Mouse (Mus musculus) stomach, embryonic 15.5 days (tissue): Measurements from ENCODE around the gene Fam3c. TPM values are rescaled to one million over a fixed set of nuclear protein-coding genes. Genes with fewer than 3 reads are reported as not detected.
A peak's percentile ranks its signal among the peaks of the same experiment; 100 is the strongest.
"Not testable (repeated sequence)": the region's sequence is repeated elsewhere in the genome, so short reads cannot be mapped to it uniquely, and the experiment has no call there.

ENCODE experiments used
- ATAC-seq: fragments of 200-750 bp; cut with Nextera tagmentation; 2 replicates; pipeline ENCODE4 v1.8.0; 2017; ENCODE audit warnings: low read depth, moderate number of reproducible peaks, moderate TSS enrichment; ENCODE audit not compliant: insufficient read depth, low FRiP score
- H3K27ac ChIP-seq: fragments of 300-500 bp; sonication (generic); 2 replicates; pipeline ENCODE4 v1.5.1; 2015; ENCODE audit warnings: mild to moderate bottlenecking, inconsistent platforms
- H3K27me3 ChIP-seq: fragments of 300-500 bp; sonication (generic); replicated peaks from 2 replicates; pipeline ENCODE4 v1.6.1; 2015; ENCODE audit warnings: inconsistent platforms
- H3K36me3 ChIP-seq: fragments of 300-500 bp; sonication (generic); 2 replicates; pipeline ENCODE4 v1.6.1; 2015; ENCODE audit warnings: inconsistent platforms
- H3K4me1 ChIP-seq: fragments of 300-500 bp; sonication (generic); 2 replicates; pipeline ENCODE4 v1.6.1; 2015; ENCODE audit warnings: inconsistent platforms
- H3K4me2 ChIP-seq: fragments of 300-500 bp; sonication (generic); 2 replicates; pipeline ENCODE4 v1.6.1; 2015; ENCODE audit warnings: mild to moderate bottlenecking, inconsistent platforms
- H3K4me3 ChIP-seq: fragments of 300-500 bp; sonication (generic); replicated peaks from 2 replicates; pipeline ENCODE4 v1.5.1; 2015; ENCODE audit warnings: inconsistent platforms
- H3K9ac ChIP-seq: fragments of 300-500 bp; sonication (generic); 2 replicates; pipeline ENCODE4 v1.6.1; 2015; ENCODE audit warnings: inconsistent platforms
- H3K9me3 ChIP-seq: fragments of 300-500 bp; sonication (generic); 2 replicates; pipeline ENCODE4 v1.6.1; 2016; ENCODE audit warnings: inconsistent platforms
- WGBS: fragments of 180-500 bp; shearing (Covaris S2); methylation state at CpG from one replicate; pipeline ENCODE4 v1.1.7; 2015; 5-methylcytosine and 5-hydroxymethylcytosine counted together
- polyA plus RNA-seq: library from polyadenylated mRNA; unstranded; fragments of >200 nt; fragmentation: Nextera tagmentation; extraction: Ambion mirVana; gene quantifications from 2 replicates; pipeline ENCODE4 v1.2.1, GENCODE M21; 2015

Gene Fam3c
- polyA plus RNA-seq, 1 experiment from 2014 or later: 76.1 TPM

GRCm38 (mm10) chr6:22288737-22289460 lies 67.1 kb downstream of the Fam3c start:
- Histone ChIP-seq H3K9ac (0 out of 2 replicates have a peak overlapping the region, but pooled peaks have one; percentile 4), H3K4me1 (peaks cover 17% of the 10 kb centered on the region), H3K36me3 (no peaks in the 10 kb centered on the region), H3K9me3 (no peaks in the 10 kb centered on the region), H3K27ac (no peak overlapping the region), H3K4me3 (peak overlapping the region; percentile 41), H3K27me3 (peaks cover 8% of the 10 kb centered on the region), H3K4me2 (peak overlapping the region; percentile 91)
- 1% methylated on average over 38 of the region's 38 CpGs for WGBS
- peak; percentile 59; the same call in 1 of the 2 replicates for ATAC-seq

GRCm38 (mm10) chr6:22288004-22288736 lies 67.9 kb downstream of the Fam3c start, which contains the start of gene Wnt16:
Gene Wnt16 (plus strand): TSS chr6:22288227.
- Histone ChIP-seq H3K9me3 (no peaks in the 10 kb centered on the region), H3K36me3 (no peaks in the 10 kb centered on the region), H3K27ac (no peak within 1 kb of the TSS), H3K27me3 (peaks cover 8% of the 10 kb centered on the region), H3K4me3 (peak within 1 kb of the TSS; percentile 41), H3K9ac (0 out of 2 replicates have a peak within 1 kb of the TSS, but pooled peaks have one; percentile 4), H3K4me2 (peak within 1 kb of the TSS; percentile 91), H3K4me1 (peaks cover 17% of the 10 kb centered on the region)
- ATAC-seq: peak; percentile 23; the same call in 1 of the 2 replicates
- 4% methylated on average over 20 of the region's 20 CpGs for WGBS

DNA sequence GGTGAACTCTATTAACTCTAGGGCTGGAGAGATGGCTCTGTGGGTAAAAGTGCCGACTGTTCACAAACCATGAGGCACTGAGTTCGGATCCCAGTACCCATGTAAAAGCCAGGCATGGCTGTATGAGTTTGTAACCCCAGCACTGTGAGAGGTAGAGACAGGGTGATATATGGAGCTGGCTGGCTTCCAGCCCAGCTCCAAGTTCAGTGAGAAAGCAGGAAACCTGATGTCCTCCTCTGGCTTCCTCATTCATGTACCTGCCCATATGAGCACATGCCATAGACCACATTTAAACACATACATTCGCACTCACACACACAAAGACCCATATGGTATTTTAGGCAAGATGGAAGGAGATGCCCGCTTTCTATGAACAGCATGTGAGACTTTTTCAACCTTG lies 73.6 kb downstream of the Fam3c start:
- Histone ChIP-seq H3K9ac (no peak overlapping the region), H3K27ac (no peak overlapping the region), H3K4me1 (peaks cover 7% of the 10 kb centered on the region; the same call in 1 of the 2 replicates), H3K27me3 (no peaks in the 10 kb centered on the region), H3K9me3 (no peaks in the 10 kb centered on the region), H3K4me2 (no peak overlapping the region), H3K36me3 (no peaks in the 10 kb centered on the region), H3K4me3 (no peak overlapping the region)
- 85% methylated on average over 4 of the region's 4 CpGs for WGBS
- no peak for ATAC-seq

GRCm38 (mm10) chr6:22280217-22280861 lies 75.7 kb downstream of the Fam3c start:
- no peak overlapping the region for H3K4me3 ChIP-seq
- H3K9ac ChIP-seq: no peak overlapping the region
- H3K27ac ChIP-seq: peak overlapping the region; percentile 63
- H3K9me3 ChIP-seq: no peaks in the 10 kb centered on the region
- H3K27me3 ChIP-seq: no peaks in the 10 kb centered on the region
- H3K4me2 ChIP-seq: peak overlapping the region; percentile 31; the same call in 1 of the 2 replicates
- peak; percentile 53; the same call in 1 of the 2 replicates for ATAC-seq
- H3K4me1 ChIP-seq: peaks cover 7% of the 10 kb centered on the region; the same call in 1 of the 2 replicates
- 44% methylated on average over 14 of the region's 14 CpGs for WGBS
- H3K36me3 ChIP-seq: no peaks in the 10 kb centered on the region

- Histone ChIP-seq H3K4me3 (no peak overlapping the region), H3K9me3 (no peaks in the 10 kb centered on the region), H3K4me2 (no peak overlapping the region), H3K9ac (no peak overlapping the region), H3K27me3 (no peaks in the 10 kb centered on the region), H3K36me3 (no peaks in the 10 kb centered on the region), H3K4me1 (peaks cover 7% of the 10 kb centered on the region; the same call in 1 of the 2 replicates), H3K27ac (no peak overlapping the region)
- ATAC-seq: no peak
- 84% methylated on average over 3 of the region's 3 CpGs for WGBS
These were observed 78.1 kb downstream of the Fam3c start for GRCm38 (mm10) chr6:22277941-22278340.

GRCm38 (mm10) chr6:22269840-22270521 lies 86.1 kb downstream of the Fam3c start:
- WGBS: 66% methylated on average over 8 of the region's 8 CpGs
- no peak overlapping the region for H3K4me3 ChIP-seq
- no peaks in the 10 kb centered on the region for H3K27me3 ChIP-seq
- H3K4me2 ChIP-seq: no peak overlapping the region
- no peaks in the 10 kb centered on the region for H3K4me1 ChIP-seq
- H3K27ac ChIP-seq: no peak overlapping the region
- H3K9me3 ChIP-seq: no peaks in the 10 kb centered on the region
- ATAC-seq: no peak
- no peaks in the 10 kb centered on the region for H3K36me3 ChIP-seq
- no peak overlapping the region for H3K9ac ChIP-seq

GRCm38 (mm10) chr6:22268677-22269076 lies 87.4 kb downstream of the Fam3c start:
- no peak overlapping the region for H3K4me3 ChIP-seq
- no peaks in the 10 kb centered on the region for H3K4me1 ChIP-seq
- ATAC-seq: no peak
- H3K27me3 ChIP-seq: no peaks in the 10 kb centered on the region
- H3K9me3 ChIP-seq: no peaks in the 10 kb centered on the region
- no peak overlapping the region for H3K4me2 ChIP-seq
- H3K9ac ChIP-seq: no peak overlapping the region
- H3K27ac ChIP-seq: no peak overlapping the region
- no peaks in the 10 kb centered on the region for H3K36me3 ChIP-seq

DNA sequence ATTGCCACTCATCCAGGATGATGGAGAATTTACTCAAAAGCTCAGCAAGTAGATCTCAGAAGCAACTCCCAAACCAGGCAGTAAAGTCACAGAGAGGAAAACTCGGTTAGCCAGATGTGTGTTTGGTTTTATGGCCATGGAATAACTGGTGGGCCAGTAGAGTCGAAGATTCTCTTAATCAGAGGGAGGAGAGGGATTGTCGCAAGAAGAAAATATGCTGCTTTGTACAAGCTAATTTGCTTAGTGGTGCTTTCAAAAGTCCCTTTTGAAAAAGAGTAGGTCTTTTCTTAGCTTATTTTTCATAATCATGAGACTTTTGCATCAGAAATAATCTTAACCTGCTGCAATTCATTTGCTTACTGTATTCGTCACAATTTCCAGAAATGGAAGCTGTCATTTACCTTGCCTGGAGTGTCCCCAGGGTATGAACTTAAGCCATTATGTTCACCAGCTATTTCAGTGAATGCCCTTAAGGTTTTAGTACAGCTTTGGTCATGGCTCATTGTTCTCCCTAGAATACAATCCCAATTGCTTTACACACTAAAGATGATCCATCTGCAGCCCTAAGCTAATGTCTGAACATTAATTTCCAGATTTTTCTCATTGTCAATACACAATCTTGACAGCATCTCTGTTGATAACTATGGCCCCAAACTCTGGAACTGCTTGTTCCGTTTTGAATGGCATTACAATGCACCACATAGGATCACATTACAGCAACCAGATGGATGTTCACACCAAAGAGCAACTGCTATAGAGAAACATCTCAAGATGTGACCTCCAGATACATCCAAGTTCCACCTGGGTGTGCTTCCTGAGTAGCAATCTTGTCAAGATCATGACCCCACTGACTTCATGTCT lies 88.0 kb downstream of the Fam3c start:
- Histone ChIP-seq H3K4me1 (no peaks in the 10 kb centered on the region), H3K9ac (no peak overlapping the region), H3K9me3 (no peaks in the 10 kb centered on the region), H3K36me3 (no peaks in the 10 kb centered on the region), H3K4me3 (no peak overlapping the region), H3K4me2 (no peak overlapping the region), H3K27me3 (no peaks in the 10 kb centered on the region), H3K27ac (no peak overlapping the region)
- WGBS: 76% methylated on average over 5 of the region's 5 CpGs
- ATAC-seq: no peak

- Histone ChIP-seq H3K27me3 (no peaks in the 10 kb centered on the region), H3K27ac (no peak overlapping the region), H3K36me3 (no peaks in the 10 kb centered on the region), H3K4me1 (no peaks in the 10 kb centered on the region), H3K9ac (no peak overlapping the region), H3K4me3 (no peak overlapping the region), H3K9me3 (no peaks in the 10 kb centered on the region), H3K4me2 (no peak overlapping the region)
- no peak for ATAC-seq
- WGBS: 77% methylated on average over 4 of the region's 4 CpGs
These were observed 90.0 kb downstream of the Fam3c start for GRCm38 (mm10) chr6:22266018-22266417.

- not testable (repeated sequence) for H3K9me3 ChIP-seq, H3K4me2 ChIP-seq, H3K4me1 ChIP-seq, H3K27ac ChIP-seq, H3K4me3 ChIP-seq, H3K9ac ChIP-seq, H3K36me3 ChIP-seq, ATAC-seq, H3K27me3 ChIP-seq
- WGBS: 83% methylated on average over 8 of the region's 8 CpGs
These were observed 91.9 kb downstream of the Fam3c start for GRCm38 (mm10) chr6:22264094-22264493.

DNA sequence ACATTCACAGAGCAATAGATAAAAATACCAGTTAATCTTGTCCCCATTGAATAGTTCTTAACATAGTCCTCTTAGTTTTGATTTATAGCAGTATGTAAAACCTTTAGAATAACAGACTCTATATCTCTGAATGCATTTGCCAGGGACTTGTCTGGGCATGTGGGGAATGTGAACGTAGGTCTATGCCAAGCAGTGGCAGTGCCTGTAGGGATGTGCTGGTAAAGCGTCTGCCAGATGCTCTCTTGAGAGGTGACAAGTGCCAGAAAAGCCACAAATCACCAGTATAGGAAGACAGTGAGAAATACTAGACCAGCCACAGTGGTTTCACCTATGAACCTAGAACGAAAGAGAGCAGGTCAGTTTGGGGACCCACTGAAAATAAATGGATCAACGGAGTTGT lies 93.5 kb downstream of the Fam3c start:
- Histone ChIP-seq H3K4me2 (no peak overlapping the region), H3K4me3 (no peak overlapping the region), H3K27me3 (no peaks in the 10 kb centered on the region), H3K9me3 (no peaks in the 10 kb centered on the region), H3K27ac (no peak overlapping the region), H3K4me1 (no peaks in the 10 kb centered on the region), H3K9ac (no peak overlapping the region), H3K36me3 (no peaks in the 10 kb centered on the region)
- 60% methylated on average over 4 of the region's 4 CpGs for WGBS
- no peak for ATAC-seq
